Mouse (Mus musculus): Measurements from ENCODE around the gene 4930451I11Rik.

- TF ChIP-seq GATA1 (IDR thresholded peaks at IDR 0.05; ENCODE audit: low read length) (no peak), TAL1 (IDR thresholded peaks at IDR 0.05; ENCODE audit: low read length) (no peak)
Measured at GRCm38 (mm10) chr7:126803181-126803580, 28.3 kb downstream of the 4930451I11Rik start.
